Mouse (Mus musculus): ENCODE results near the gene Hs3st1. TPM values are rescaled to one million over a fixed set of nuclear protein-coding genes. Genes with fewer than 3 reads are reported as not detected.
"Not testable (repeated sequence)": the region's sequence is repeated elsewhere in the genome, so short reads cannot be mapped to it uniquely, and the experiment has no call there.

Hs3st1 gene
- 1 to 10 TPM; 1.5 to 2.1 TPM for total RNA-seq (2021)
- long read RNA-seq, experiment 1, partial matches to known transcripts, result 0 of 2 reads
- long read RNA-seq, experiment 1, other reads (novel, unspliced or antisense), result 1 of 2 reads
- long read RNA-seq, experiment 2, partial matches to known transcripts, result 0 of 1 reads
- long read RNA-seq, experiment 2, other reads (novel, unspliced or antisense), result 0 of 1 reads

- DNase-seq (ENCODE audit: low spot score), result not testable (repeated sequence)
These were observed at the start of gene Hs3st1 for GRCm38 (mm10) chr5:39755375-39755774. Gene Hs3st1 (minus strand): TSS chr5:39755475.

- DNase-seq (ENCODE audit: low spot score), result no peak
These were observed 49.4 kb upstream of the Hs3st1 start for GRCm38 (mm10) chr5:39804663-39805062.

GRCm38 (mm10) chr5:39803941-39804340 lies 48.7 kb upstream of the Hs3st1 start:
- no peak for DNase-seq (ENCODE audit: low spot score)

GRCm38 (mm10) chr5:39803457-39803856 lies 48.2 kb upstream of the Hs3st1 start:
- DNase-seq (ENCODE audit: low spot score), result no peak

- DNase-seq (ENCODE audit: low spot score), result no peak
These were observed 46.8 kb upstream of the Hs3st1 start for GRCm38 (mm10) chr5:39802110-39802509.

- no peak for DNase-seq (ENCODE audit: low spot score)
These were observed 21.9 kb upstream of the Hs3st1 start for GRCm38 (mm10) chr5:39777094-39777710.

- DNase-seq (ENCODE audit: low spot score), result no peak
These were observed 16.5 kb upstream of the Hs3st1 start for GRCm38 (mm10) chr5:39771680-39772348.

GRCm38 (mm10) chr5:39761682-39762456 lies 6.6 kb upstream of the Hs3st1 start:
- DNase-seq (ENCODE audit: low spot score), result no peak

GRCm38 (mm10) chr5:39758890-39759475 lies 3.7 kb upstream of the Hs3st1 start:
- DNase-seq (ENCODE audit: low spot score), result no peak

- DNase-seq (ENCODE audit: low spot score), result no peak
These were observed 18.4 kb downstream of the Hs3st1 start for GRCm38 (mm10) chr5:39736843-39737242.

- DNase-seq (ENCODE audit: low spot score), result no peak
These were observed 21.4 kb downstream of the Hs3st1 start for GRCm38 (mm10) chr5:39733750-39734443.

- DNase-seq (ENCODE audit: low spot score), result no peak
These were observed 22.1 kb downstream of the Hs3st1 start for GRCm38 (mm10) chr5:39733013-39733749.

GRCm38 (mm10) chr5:39715694-39716550 lies 39.4 kb downstream of the Hs3st1 start:
- DNase-seq (ENCODE audit: low spot score), result no peak

GRCm38 (mm10) chr5:39715193-39715592 lies 40.1 kb downstream of the Hs3st1 start:
- no peak for DNase-seq (ENCODE audit: low spot score)

- no peak for DNase-seq (ENCODE audit: low spot score)
These were observed 49.7 kb downstream of the Hs3st1 start for GRCm38 (mm10) chr5:39705539-39705938.

- no peak for DNase-seq (ENCODE audit: low spot score)
These were observed 94.4 kb downstream of the Hs3st1 start for GRCm38 (mm10) chr5:39660826-39661225.

- no peak for DNase-seq (ENCODE audit: low spot score)
These were observed 95.9 kb downstream of the Hs3st1 start for GRCm38 (mm10) chr5:39659417-39659816.

GRCm38 (mm10) chr5:39644827-39645380 lies 110.4 kb downstream of the Hs3st1 start:
- no peak for DNase-seq (ENCODE audit: low spot score)
